Mouse (Mus musculus): ENCODE data around the gene Plcd3. TPM values are rescaled to one million over a fixed set of nuclear protein-coding genes. Genes with fewer than 3 reads are reported as not detected.

Plcd3 gene
- 27.6 TPM for polyA plus RNA-seq (2012; fragmentation: generic; extraction: Trizol)
- long read RNA-seq, experiment 1, partial matches to known transcripts: 11 of 16 reads
- long read RNA-seq, experiment 1, other reads (novel, unspliced or antisense): 2 of 16 reads
- long read RNA-seq, experiment 2, transcript Plcd3-201 (15 exons, 3,023 nt): major isoform, 71 of 91 reads
- long read RNA-seq, experiment 2, partial matches to known transcripts: 5 of 91 reads
- long read RNA-seq, experiment 2, other reads (novel, unspliced or antisense): 15 of 91 reads

DNA sequence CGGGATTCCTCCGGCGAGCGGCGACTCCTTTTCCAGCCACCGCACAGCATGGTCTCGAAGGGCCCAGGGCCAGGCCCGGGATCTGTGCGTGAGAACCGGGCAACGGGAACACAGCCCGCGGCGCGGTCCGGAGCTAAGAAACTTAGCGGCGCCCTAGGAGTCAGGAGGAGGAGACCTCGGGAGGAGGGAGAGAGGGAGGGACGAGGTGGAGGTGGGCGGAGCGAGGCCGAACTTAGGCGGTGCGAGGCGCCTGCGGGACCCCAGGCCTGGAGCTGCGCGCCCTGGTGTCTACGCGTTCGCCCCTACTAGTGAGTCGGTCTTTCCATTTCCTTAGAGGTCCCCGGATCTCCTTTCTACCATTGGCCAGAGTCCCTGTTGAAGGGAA, at the start of gene Plcd3, which contains the start of gene Acbd4:
Gene Plcd3, minus strand, starts transcription at position 178 of the 385 bp plus-strand sequence.
Gene Acbd4, plus strand, starts transcription at position 202 of the 385 bp plus-strand sequence.
- H3K79me2 ChIP-seq (ENCODE audit: control insufficient read depth, insufficient read depth): peaks cover 62% of the 10 kb centered on the region
- peaks cover 29% of the 10 kb centered on the region for H3K79me3 ChIP-seq (ENCODE audit: low read depth)
- no peaks in the 10 kb centered on the region for H3K27me3 ChIP-seq (ENCODE audit: control insufficient read depth, insufficient read depth, insufficient read length)
- H3K36me3 ChIP-seq (ENCODE audit: control insufficient read depth, insufficient read depth): peaks cover 19% of the 10 kb centered on the region
- H3K4me3 ChIP-seq (ENCODE audit: insufficient read depth, poor library complexity, severe bottlenecking): peak within 1 kb of the TSS; percentile 53
- peak within 1 kb of the TSS; percentile 99 for H3ac ChIP-seq (ENCODE audit: control insufficient read depth, insufficient read length, low read depth)
- TF ChIP-seq MAX (IDR thresholded peaks at IDR 0.05) (no peak), MYOD1 (IDR thresholded peaks at IDR 0.05; ENCODE audit: control insufficient read depth, insufficient read length, low read depth) (no peak)

DNA sequence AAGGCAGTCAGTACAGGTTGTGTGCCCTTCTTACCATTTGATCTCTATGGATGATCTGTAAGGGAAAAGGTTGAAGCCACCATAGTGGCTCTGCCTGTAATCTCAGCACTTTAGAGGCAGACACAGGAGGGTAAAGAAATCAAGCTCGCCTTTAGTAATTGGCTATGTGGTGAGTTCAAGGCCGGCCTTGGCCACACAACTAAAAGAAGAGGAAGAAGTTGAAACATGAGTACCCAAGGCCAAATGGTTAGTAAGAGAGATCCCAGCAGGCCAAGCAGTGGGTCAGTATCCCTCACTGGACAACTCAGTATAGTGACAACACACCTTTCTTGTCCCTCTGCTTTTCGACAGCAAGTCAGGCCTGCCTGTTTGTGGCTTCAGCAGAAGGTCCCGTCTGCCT, 48.3 kb upstream of the Plcd3 start:
- no peak for TF ChIP-seq MAX (IDR thresholded peaks at IDR 0.05)
- TF ChIP-seq CTCF (IDR thresholded peaks at IDR 0.05; ENCODE audit: control insufficient read depth, insufficient read depth, insufficient read length): no peak
- TF ChIP-seq MYOG (IDR thresholded peaks at IDR 0.05; ENCODE audit: control insufficient read depth, extremely low read depth, insufficient read length): no peak
- TF ChIP-seq FOSL1 (IDR thresholded peaks at IDR 0.05; ENCODE audit: insufficient read depth, low read length, poor library complexity, severe bottlenecking): no peak
- TF ChIP-seq CEBPB (IDR thresholded peaks at IDR 0.05; ENCODE audit: low read depth): no peak
- no peak for TF ChIP-seq USF1 (IDR thresholded peaks at IDR 0.05; ENCODE audit: low read depth)
- no peak for TF ChIP-seq MYOD1 (IDR thresholded peaks at IDR 0.05; ENCODE audit: control insufficient read depth, insufficient read length, low read depth)
- H3K79me2 ChIP-seq (ENCODE audit: control insufficient read depth, insufficient read depth): no peaks in the 10 kb centered on the region
- no peaks in the 10 kb centered on the region for H3K79me3 ChIP-seq (ENCODE audit: low read depth)
- H3ac ChIP-seq (ENCODE audit: control insufficient read depth, insufficient read length, low read depth): no peak overlapping the region
- no peak overlapping the region for H3K4me3 ChIP-seq (ENCODE audit: insufficient read depth, poor library complexity, severe bottlenecking)
- no peaks in the 10 kb centered on the region for H3K36me3 ChIP-seq (ENCODE audit: control insufficient read depth, insufficient read depth)
- no peaks in the 10 kb centered on the region for H3K27me3 ChIP-seq (ENCODE audit: control insufficient read depth, insufficient read depth, insufficient read length)

DNA sequence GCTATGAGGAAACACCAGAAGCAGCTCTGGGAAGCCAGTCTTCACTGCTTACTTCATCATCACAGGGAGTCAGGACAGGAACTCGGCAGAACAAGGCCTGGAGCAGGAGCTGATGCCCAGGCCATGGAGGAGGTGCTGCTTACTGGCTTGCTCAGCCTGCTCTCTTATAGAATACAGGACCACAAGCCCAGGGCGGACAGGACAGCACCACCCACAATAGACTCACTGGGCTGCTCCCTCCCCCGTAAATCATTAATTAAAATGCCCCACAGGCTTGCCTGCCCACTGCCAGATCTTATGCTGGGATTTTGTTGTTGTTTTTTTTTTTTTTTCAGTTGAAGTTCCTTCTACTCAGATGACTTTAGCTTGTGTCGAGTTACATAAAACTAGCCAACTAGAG, 46.3 kb upstream of the Plcd3 start:
- no peak for TF ChIP-seq CTCF (IDR thresholded peaks at IDR 0.05; ENCODE audit: control insufficient read depth, insufficient read depth, insufficient read length)
- TF ChIP-seq FOSL1 (IDR thresholded peaks at IDR 0.05; ENCODE audit: insufficient read depth, low read length, poor library complexity, severe bottlenecking): no peak
- TF ChIP-seq CEBPB (IDR thresholded peaks at IDR 0.05; ENCODE audit: low read depth): no peak
- no peak for TF ChIP-seq MAX (IDR thresholded peaks at IDR 0.05)
- no peak for TF ChIP-seq USF1 (IDR thresholded peaks at IDR 0.05; ENCODE audit: low read depth)
- no peak for TF ChIP-seq MYOG (IDR thresholded peaks at IDR 0.05; ENCODE audit: control insufficient read depth, extremely low read depth, insufficient read length)
- TF ChIP-seq MYOD1 (IDR thresholded peaks at IDR 0.05; ENCODE audit: control insufficient read depth, insufficient read length, low read depth): no peak
- no peaks in the 10 kb centered on the region for H3K79me3 ChIP-seq (ENCODE audit: low read depth)
- H3ac ChIP-seq (ENCODE audit: control insufficient read depth, insufficient read length, low read depth): no peak overlapping the region
- no peaks in the 10 kb centered on the region for H3K79me2 ChIP-seq (ENCODE audit: control insufficient read depth, insufficient read depth)
- H3K27me3 ChIP-seq (ENCODE audit: control insufficient read depth, insufficient read depth, insufficient read length): no peaks in the 10 kb centered on the region
- H3K36me3 ChIP-seq (ENCODE audit: control insufficient read depth, insufficient read depth): no peaks in the 10 kb centered on the region
- H3K4me3 ChIP-seq (ENCODE audit: insufficient read depth, poor library complexity, severe bottlenecking): no peak overlapping the region

DNA sequence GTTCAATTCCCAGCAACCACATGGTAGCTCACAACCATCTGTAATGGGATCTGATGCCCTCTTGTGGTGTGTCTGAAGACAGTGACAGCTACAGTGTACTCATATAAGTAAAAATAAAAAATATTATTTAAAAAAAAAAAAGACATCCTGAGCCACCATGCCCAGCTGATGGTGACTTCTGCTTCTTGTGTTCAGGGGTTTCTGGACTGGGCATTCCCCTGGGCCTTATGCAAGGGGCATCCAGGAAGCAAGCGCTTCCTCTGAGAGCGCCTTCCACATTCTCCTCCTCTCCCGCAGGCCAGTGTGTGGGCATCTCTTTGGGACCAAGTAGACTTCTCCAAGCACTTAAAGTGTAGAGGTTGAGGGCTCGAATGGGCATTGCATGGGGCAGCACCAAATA, 44.9 kb upstream of the Plcd3 start:
- Histone ChIP-seq H3K4me3 (ENCODE audit: insufficient read depth, poor library complexity, severe bottlenecking) (no peak overlapping the region), H3K36me3 (ENCODE audit: control insufficient read depth, insufficient read depth) (no peaks in the 10 kb centered on the region), H3ac (ENCODE audit: control insufficient read depth, insufficient read length, low read depth) (no peak overlapping the region), H3K27me3 (ENCODE audit: control insufficient read depth, insufficient read depth, insufficient read length) (no peaks in the 10 kb centered on the region), H3K79me2 (ENCODE audit: control insufficient read depth, insufficient read depth) (no peaks in the 10 kb centered on the region), H3K79me3 (ENCODE audit: low read depth) (no peaks in the 10 kb centered on the region)
- no peak for TF ChIP-seq USF1 (IDR thresholded peaks at IDR 0.05; ENCODE audit: low read depth)
- no peak for TF ChIP-seq MYOG (IDR thresholded peaks at IDR 0.05; ENCODE audit: control insufficient read depth, extremely low read depth, insufficient read length)
- no peak for TF ChIP-seq MYOD1 (IDR thresholded peaks at IDR 0.05; ENCODE audit: control insufficient read depth, insufficient read length, low read depth)

DNA sequence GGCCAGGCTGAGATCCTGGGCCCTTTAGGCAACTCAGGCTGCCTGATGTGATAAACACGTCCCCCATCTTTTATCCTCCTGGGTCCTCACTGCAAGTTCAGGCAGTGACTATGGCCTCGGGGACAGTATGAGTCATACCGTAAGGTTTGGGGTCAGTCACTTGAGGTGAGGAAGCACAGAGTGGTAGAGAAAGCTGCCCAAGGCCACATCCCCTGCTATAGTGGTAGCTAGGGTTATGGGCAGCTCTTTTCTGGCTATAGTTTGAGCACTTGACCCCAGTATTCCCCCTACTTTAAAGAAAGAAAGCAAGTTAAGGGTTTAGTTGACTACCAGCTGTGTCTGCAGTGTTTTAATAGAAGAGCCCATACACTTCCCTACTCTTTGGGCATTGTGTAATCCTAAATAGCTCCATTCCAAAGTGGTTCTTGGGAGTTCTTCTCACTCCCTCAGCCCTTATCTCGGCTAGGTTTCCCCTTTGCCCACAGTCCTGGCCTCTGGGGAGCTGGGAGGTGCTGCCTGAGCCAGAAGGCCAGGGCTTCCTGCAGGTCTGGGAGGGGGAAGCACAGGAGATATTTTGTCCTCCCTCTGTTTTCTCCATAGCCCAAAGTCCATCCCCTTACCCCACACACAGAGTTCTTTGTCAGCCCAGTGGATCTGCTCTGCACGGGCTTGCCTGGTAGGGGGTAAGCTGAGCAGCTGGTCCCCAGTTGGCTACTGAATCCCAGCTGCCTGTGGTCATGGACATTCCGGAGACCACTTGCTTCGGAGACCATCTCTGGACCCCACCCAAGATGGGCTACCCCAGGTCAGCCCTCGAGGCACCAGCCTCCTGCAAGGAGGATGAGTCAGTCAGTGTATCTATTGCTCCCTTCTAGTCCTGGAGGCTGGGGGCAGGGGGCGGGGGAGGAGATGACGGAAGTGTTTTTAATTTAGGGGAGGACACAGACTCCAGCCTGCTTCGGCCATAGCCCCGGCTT, 43.1 kb upstream of the Plcd3 start:
- Histone ChIP-seq H3K79me2 (ENCODE audit: control insufficient read depth, insufficient read depth) (no peaks in the 10 kb centered on the region), H3K36me3 (ENCODE audit: control insufficient read depth, insufficient read depth) (no peaks in the 10 kb centered on the region), H3K4me3 (ENCODE audit: insufficient read depth, poor library complexity, severe bottlenecking) (no peak overlapping the region), H3ac (ENCODE audit: control insufficient read depth, insufficient read length, low read depth) (no peak overlapping the region), H3K27me3 (ENCODE audit: control insufficient read depth, insufficient read depth, insufficient read length) (no peaks in the 10 kb centered on the region), H3K79me3 (ENCODE audit: low read depth) (no peaks in the 10 kb centered on the region)
- TF ChIP-seq CTCF (IDR thresholded peaks at IDR 0.05; ENCODE audit: control insufficient read depth, insufficient read depth, insufficient read length) (no peak), MYOD1 (IDR thresholded peaks at IDR 0.05; ENCODE audit: control insufficient read depth, insufficient read length, low read depth) (peak; percentile 77), MAX (IDR thresholded peaks at IDR 0.05) (no peak), CEBPB (IDR thresholded peaks at IDR 0.05; ENCODE audit: low read depth) (peak; percentile 60)
